Mouse (Mus musculus) liver, postnatal 0 days (tissue): ENCODE measurements around the gene Pabpn1l.

Experiments used
- CTCF ChIP-seq: sonication (generic); IDR thresholded peaks from 2 replicates; pipeline ENCODE4 v1.5.1; 2016; ENCODE audit warnings: antibody characterized with exemption, low read depth
- EP300 ChIP-seq: IDR thresholded peaks from 2 replicates; pipeline ENCODE4 v1.6.1; 2016; ENCODE audit warnings: antibody characterized with exemption, low read depth, mild to moderate bottlenecking

GRCm38 (mm10) chr8:122571750-122572267, 50.7 kb downstream of the Pabpn1l start:
- TF ChIP-seq CTCF (no peak), EP300 (no peak)
